Mouse (Mus musculus) lung, adult 2 months (tissue): ENCODE data around the gene Fbxw5.

Experiments
- CTCF ChIP-seq: fragments of 200-500 bp; IDR thresholded peaks from 2 replicates; pipeline ENCODE4 v1.5.1; 2011; ENCODE audit warnings: mild to moderate bottlenecking, low read length, control low read depth; ENCODE audit not compliant: insufficient read depth
- POLR2A ChIP-seq: fragments of 200-500 bp; IDR thresholded peaks from 2 replicates; pipeline ENCODE4 v1.6.1; 2011; ENCODE audit warnings: low read depth, mild to moderate bottlenecking, control low read depth, low read length, borderline replicate concordance; ENCODE audit errors: extremely low read depth

GRCm38 (mm10) chr2:25551186-25551585, 50.6 kb downstream of the Fbxw5 start:
- TF ChIP-seq CTCF (peak; percentile 77), POLR2A (no peak)
